Mouse (Mus musculus): Measurements from ENCODE around the gene Tmem217.

Tmem217 gene

GRCm38 (mm10) chr17:29488257-29488977, 63.8 kb downstream of the Tmem217 start:
- DNase-seq: no peak

GRCm38 (mm10) chr17:29485336-29486233, 66.6 kb downstream of the Tmem217 start:
- DNase-seq: no peak

- DNase-seq: no peak
These were observed 67.8 kb downstream of the Tmem217 start for GRCm38 (mm10) chr17:29484431-29484830.

- DNase-seq: no peak
These were observed 68.9 kb downstream of the Tmem217 start for GRCm38 (mm10) chr17:29483282-29483681.

GRCm38 (mm10) chr17:29482632-29483031, 69.6 kb downstream of the Tmem217 start:
- DNase-seq: no peak

GRCm38 (mm10) chr17:29480256-29480655, 71.9 kb downstream of the Tmem217 start:
- no peak for DNase-seq

GRCm38 (mm10) chr17:29478271-29478670, 73.9 kb downstream of the Tmem217 start:
- no peak for DNase-seq

GRCm38 (mm10) chr17:29477357-29477756, 74.8 kb downstream of the Tmem217 start:
- DNase-seq: peak; percentile 47 to 50

GRCm38 (mm10) chr17:29476461-29476860, 75.7 kb downstream of the Tmem217 start:
- DNase-seq: no peak
